Mouse (Mus musculus): Measurements from ENCODE around the gene Col4a3. TPM values are rescaled to one million over a fixed set of nuclear protein-coding genes. Genes with fewer than 3 reads are reported as not detected.

The Col4a3 gene
- total and polyA plus RNA-seq, 3 experiments = not detected

DNA sequence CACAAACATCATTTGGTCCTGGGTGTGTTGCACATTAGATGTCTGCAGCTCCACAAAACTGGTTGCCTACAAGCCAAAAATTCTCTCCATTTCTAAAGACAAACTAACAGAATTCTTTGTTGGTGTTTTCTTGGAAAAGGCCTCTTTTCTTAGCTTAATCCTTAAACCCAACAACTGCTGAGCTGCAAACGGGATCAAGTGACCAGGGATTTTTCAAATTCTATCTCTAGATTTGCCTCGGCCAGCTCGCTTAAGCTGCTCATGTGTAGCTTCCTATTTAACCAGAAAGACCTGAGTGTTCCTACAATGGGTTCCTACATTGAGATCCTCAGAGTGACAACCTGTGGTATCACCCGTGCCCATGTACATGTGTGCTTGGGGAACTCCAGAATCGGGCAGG lies 33.3 kb downstream of the Col4a3 start:
- no peak for DNase-seq (ENCODE audit: extremely low read depth)
- no peaks in the 10 kb centered on the region for H3K4me1 ChIP-seq (ENCODE audit: control insufficient read depth in 1 of 2, insufficient read depth in 2 of 2)
- no peak for TF ChIP-seq RCOR1 (conservative IDR thresholded peaks at IDR 0.05; ENCODE audit: low read depth, low read length)
- no peak for TF ChIP-seq MAZ (IDR thresholded peaks at IDR 0.05; ENCODE audit: low read depth, low read length)
- in situ Hi-C loops (cut with MboI; ENCODE audit: low pct_ligation_motif_present, low pct_unique_long_range_greater_than_20kb, low sequenced_read_pairs) (no loop called here), dilution Hi-C loops (cut with MboI; ENCODE audit: extremely low pct_ligation_motif_present, extremely low pct_unique_long_range_greater_than_20kb, low sequenced_read_pairs) (no loop called here)
- no peaks in the 10 kb centered on the region for H3K9me3 ChIP-seq (replicated peaks; ENCODE audit: low read length)
- no peak overlapping the region for H3K27ac ChIP-seq (ENCODE audit: insufficient read depth, low read depth)
- no peaks in the 10 kb centered on the region for H3K27me3 ChIP-seq (replicated peaks)
- no peak overlapping the region for H3K4me3 ChIP-seq (replicated peaks in 1 of 3; ENCODE audit: low read depth in 2 of 3, low read length in 2 of 3, poor library complexity in 1 of 3)
- H3K36me3 ChIP-seq (replicated peaks in 1 of 2; ENCODE audit: control insufficient read depth in 1 of 2, insufficient read depth in 1 of 2, low read length in 1 of 2) = no peaks in the 10 kb centered on the region
- H3K9ac ChIP-seq (ENCODE audit: insufficient read depth, low read depth) = no peak overlapping the region
- no peak overlapping the region for H3K4me2 ChIP-seq (ENCODE audit: insufficient read depth, low read depth, poor library complexity, severe bottlenecking)
- H3K79me2 ChIP-seq (replicated peaks; ENCODE audit: control insufficient read depth, extremely low read depth, insufficient read depth, poor library complexity, severe bottlenecking) = no peaks in the 10 kb centered on the region

DNA sequence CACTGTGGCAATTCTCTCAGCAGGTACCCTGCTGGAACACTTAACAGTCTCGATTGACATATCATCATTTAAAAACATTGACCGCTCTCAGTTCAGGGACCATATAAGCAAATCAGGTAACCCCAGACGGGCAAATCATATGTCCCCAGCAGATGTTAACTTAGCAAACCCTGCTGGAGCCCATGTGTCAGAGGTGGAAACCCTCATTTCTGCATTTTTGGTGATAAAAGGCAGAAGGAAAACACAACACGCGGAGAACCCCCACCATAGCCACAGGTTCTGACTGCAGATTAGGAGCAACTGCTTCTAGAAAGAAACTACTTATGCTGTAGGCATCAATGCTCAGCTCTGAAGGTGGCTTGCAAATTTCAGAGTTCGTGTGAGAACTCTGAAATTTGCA lies 38.2 kb downstream of the Col4a3 start:
- H3K4me3 ChIP-seq (replicated peaks in 1 of 3; ENCODE audit: low read depth in 2 of 3, low read length in 2 of 3, poor library complexity in 1 of 3) = no peak overlapping the region
- no peaks in the 10 kb centered on the region for H3K27me3 ChIP-seq (replicated peaks)
- DNase-seq (ENCODE audit: extremely low read depth) = no peak
- no peaks in the 10 kb centered on the region for H3K79me2 ChIP-seq (replicated peaks; ENCODE audit: control insufficient read depth, extremely low read depth, insufficient read depth, poor library complexity, severe bottlenecking)
- no peak overlapping the region for H3K4me2 ChIP-seq (ENCODE audit: insufficient read depth, low read depth, poor library complexity, severe bottlenecking)
- TF ChIP-seq SMC3 (IDR thresholded peaks at IDR 0.05; ENCODE audit: low read depth, low read length) (no peak), HCFC1 (IDR thresholded peaks at IDR 0.05; ENCODE audit: low read depth, low read length) (no peak), MYC (IDR thresholded peaks at IDR 0.05; ENCODE audit: low read depth, low read length) (no peak), NELFE (IDR thresholded peaks at IDR 0.05; ENCODE audit: low read depth, low read length) (no peak), MAFK (IDR thresholded peaks at IDR 0.05; ENCODE audit: insufficient replicate concordance, low read length) (no peak), JUN (IDR thresholded peaks at IDR 0.05; ENCODE audit: insufficient read depth, low read depth, low read length) (no peak), IRF4 (IDR thresholded peaks at IDR 0.05; ENCODE audit: low read depth, low read length) (no peak)
- no peaks in the 10 kb centered on the region for H3K36me3 ChIP-seq (replicated peaks in 1 of 2; ENCODE audit: control insufficient read depth in 1 of 2, insufficient read depth in 1 of 2, low read length in 1 of 2)
- dilution Hi-C loops (cut with MboI; ENCODE audit: extremely low pct_ligation_motif_present, extremely low pct_unique_long_range_greater_than_20kb, low sequenced_read_pairs) (no loop called here), in situ Hi-C loops (cut with MboI; ENCODE audit: low pct_ligation_motif_present, low pct_unique_long_range_greater_than_20kb, low sequenced_read_pairs) (no loop called here)
- no peaks in the 10 kb centered on the region for H3K9me3 ChIP-seq (replicated peaks; ENCODE audit: low read length)
- no peak overlapping the region for H3K27ac ChIP-seq (ENCODE audit: insufficient read depth, low read depth)
- H3K9ac ChIP-seq (ENCODE audit: insufficient read depth, low read depth) = no peak overlapping the region
- no peaks in the 10 kb centered on the region for H3K4me1 ChIP-seq (ENCODE audit: control insufficient read depth in 1 of 2, insufficient read depth in 2 of 2)

DNA sequence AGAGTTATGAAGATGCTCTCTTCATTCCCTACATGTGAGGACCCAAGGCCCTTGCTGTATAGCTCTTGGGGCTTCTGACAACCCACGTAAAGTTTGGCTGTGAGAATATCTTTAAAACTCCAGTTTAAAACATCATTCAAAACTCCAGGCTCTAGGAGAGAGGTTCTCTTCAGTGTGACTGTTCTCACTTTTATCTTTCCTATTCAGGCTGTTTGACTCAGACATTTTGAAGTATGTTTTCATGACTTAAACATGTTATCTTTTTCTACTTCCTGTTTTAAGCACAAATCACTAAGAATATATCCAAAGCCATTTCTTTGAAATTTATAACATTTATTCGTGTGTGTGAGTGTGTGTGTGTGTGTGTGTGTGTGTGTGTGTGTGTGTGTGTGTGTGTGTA lies 38.8 kb downstream of the Col4a3 start:
- Histone ChIP-seq H3K9me3 (replicated peaks; ENCODE audit: low read length) (no peaks in the 10 kb centered on the region), H3K4me2 (ENCODE audit: insufficient read depth, low read depth, poor library complexity, severe bottlenecking) (no peak overlapping the region), H3K4me1 (ENCODE audit: control insufficient read depth in 1 of 2, insufficient read depth in 2 of 2) (no peaks in the 10 kb centered on the region), H3K4me3 (replicated peaks in 1 of 3; ENCODE audit: low read depth in 2 of 3, low read length in 2 of 3, poor library complexity in 1 of 3) (no peak overlapping the region), H3K9ac (ENCODE audit: insufficient read depth, low read depth) (no peak overlapping the region), H3K79me2 (replicated peaks; ENCODE audit: control insufficient read depth, extremely low read depth, insufficient read depth, poor library complexity, severe bottlenecking) (no peaks in the 10 kb centered on the region), H3K27me3 (replicated peaks) (no peaks in the 10 kb centered on the region), H3K36me3 (replicated peaks in 1 of 2; ENCODE audit: control insufficient read depth in 1 of 2, insufficient read depth in 1 of 2, low read length in 1 of 2) (no peaks in the 10 kb centered on the region), H3K27ac (ENCODE audit: insufficient read depth, low read depth) (no peak overlapping the region)
- no peak for TF ChIP-seq IRF4 (IDR thresholded peaks at IDR 0.05; ENCODE audit: low read depth, low read length)
- no peak for TF ChIP-seq ZMIZ1 (IDR thresholded peaks at IDR 0.05; ENCODE audit: low read depth, low read length)
- no peak for TF ChIP-seq MEF2A (IDR thresholded peaks at IDR 0.05; ENCODE audit: borderline replicate concordance, low read depth, low read length)
- no peak for TF ChIP-seq BHLHE40 (IDR thresholded peaks at IDR 0.05; ENCODE audit: low read depth, low read length)
- no peak for TF ChIP-seq ZNF384 (IDR thresholded peaks at IDR 0.05; ENCODE audit: low read depth, low read length)
- no peak for TF ChIP-seq MAZ (IDR thresholded peaks at IDR 0.05; ENCODE audit: low read depth, low read length)
- no peak for TF ChIP-seq POLR2A (IDR thresholded peaks at IDR 0.05; ENCODE audit: low read depth, low read length)
- TF ChIP-seq SIN3A (IDR thresholded peaks at IDR 0.05; ENCODE audit: low read length) = no peak
- TF ChIP-seq ZC3H11A (IDR thresholded peaks at IDR 0.05; ENCODE audit: low read depth, low read length) = no peak
- in situ Hi-C loops (cut with MboI; ENCODE audit: low pct_ligation_motif_present, low pct_unique_long_range_greater_than_20kb, low sequenced_read_pairs) (no loop called here), dilution Hi-C loops (cut with MboI; ENCODE audit: extremely low pct_ligation_motif_present, extremely low pct_unique_long_range_greater_than_20kb, low sequenced_read_pairs) (no loop called here)
- DNase-seq (ENCODE audit: extremely low read depth) = no peak
